Mouse (Mus musculus): ENCODE measurements around the gene Tmem238.

DNA sequence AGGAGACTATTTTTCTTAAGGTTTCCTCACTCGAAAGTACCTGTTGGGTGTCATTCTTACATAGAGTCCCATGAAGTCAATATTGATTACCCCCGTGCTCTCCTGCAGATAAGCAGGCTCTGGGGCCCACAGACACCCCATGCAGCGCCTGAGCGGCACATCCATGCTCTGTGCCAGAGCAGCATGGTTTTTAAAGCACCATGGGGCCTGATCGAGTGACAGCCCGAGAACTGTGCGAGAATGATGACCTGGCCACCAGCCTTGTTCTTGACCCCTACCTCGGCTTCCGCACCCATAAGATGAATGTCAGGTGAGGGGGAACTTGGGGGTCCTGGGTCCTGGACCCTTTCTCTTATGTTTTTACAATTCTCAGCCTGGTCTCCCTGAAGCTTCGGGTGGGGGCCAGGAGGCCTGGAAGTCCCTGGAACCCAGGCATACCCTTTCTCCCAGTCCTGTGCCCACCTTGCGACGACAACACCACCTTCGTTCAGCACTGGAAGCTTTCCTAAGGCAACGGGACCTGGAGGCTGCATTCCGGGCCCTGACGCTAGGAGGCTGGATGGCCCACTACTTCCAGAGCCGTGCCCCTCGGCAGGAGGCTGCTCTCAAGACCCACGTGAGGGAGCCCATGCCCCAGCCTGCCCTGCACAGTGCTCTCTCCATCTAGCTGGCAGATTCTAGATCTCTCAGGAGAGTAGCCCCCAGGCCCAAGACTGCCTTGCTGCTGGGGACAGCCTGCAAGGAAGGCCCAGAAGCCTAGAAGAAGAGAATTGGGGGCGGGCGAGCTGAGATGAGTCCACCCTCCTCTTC is 47.6 kb downstream of the Tmem238 start:
- no peak for TF ChIP-seq CTCF (IDR thresholded peaks at IDR 0.05; ENCODE audit: insufficient read depth, low read length)
- no peak for TF ChIP-seq POLR2A (IDR thresholded peaks at IDR 0.05; ENCODE audit: borderline replicate concordance, extremely low read depth, low read depth, low read length)

Data from lung, adult 2 months (tissue).